8 mouse cellular contexts compared by ENCODE assay signal in genomic region chr3:88494836-88495628, GRCm38 (mm10). TPM values are rescaled to one million over a fixed set of nuclear protein-coding genes. Genes with fewer than 3 reads are reported as not detected.
DNase-seq lines count a peak whose midpoint lies in the region; ATAC-seq and TF ChIP-seq lines count a peak whose summit lies in the region.
"Had no signal": no experiment of that assay in that cellular context is flagged by ENCODE, and none has a peak within 500 bp of the region (broad histone marks: within the 10 kb centered on the region; RNA-seq: fewer than 3 reads in every experiment).

No protein-coding gene starts in this region.

- WGBS in macrophage (ENCODE audit: missing documents): 56% methylated on average over 9 of the region's 9 CpGs

- TF ChIP-seq POLR2A in bone marrow macrophage, adult 2 months (IDR thresholded peaks at IDR 0.05; ENCODE audit: borderline replicate concordance, low read depth, low read length): no peak

- ATAC-seq in activated CD4-positive, CD25-positive, alpha-beta regulatory T cell, adult 4 months: no peak

- H3K36me3 ChIP-seq in macrophage (ENCODE audit: inconsistent target): no peaks in the 10 kb centered on the region

- H3K27ac ChIP-seq in bone marrow macrophage, adult 2 months (ENCODE audit: insufficient read depth, low read depth, low read length): peak overlapping the region; percentile 92
- peak overlapping the region; percentile 87 for H3K27ac ChIP-seq in macrophage

- H3K4me1 ChIP-seq in bone marrow macrophage, adult 2 months (ENCODE audit: control insufficient read depth, insufficient read depth, low read length): peaks cover 51% of the 10 kb centered on the region

- TF ChIP-seq CTCF in bone marrow macrophage, adult 2 months (IDR thresholded peaks at IDR 0.05; ENCODE audit: low read depth, low read length): no peak

- peaks cover 90% of the 10 kb centered on the region for H3K79me2 ChIP-seq in macrophage (ENCODE audit: inconsistent target)

- DNase-seq in right cerebral cortex, postnatal 10 days (ENCODE audit: low spot score in 2 of 2): peak; percentile 67 to 80
- no peak for DNase-seq in right cerebral cortex, postnatal 25 days
- peak; percentile 67 for DNase-seq in heart, adult 8-10 months (ENCODE audit: low spot score)
- peak; percentile 47 to 59 for DNase-seq in kidney, postnatal 36 days

- peak overlapping the region; percentile 12 for H3K4me3 ChIP-seq in bone marrow macrophage, adult 2 months (ENCODE audit: insufficient read depth, low read length)
- H3K4me3 ChIP-seq in macrophage (ENCODE audit: inconsistent target): no peak overlapping the region

RNA-seq across cellular contexts. Expression of gene Lmna, which starts 14.7 kb away (rescaled TPM):
- 124 and 126 TPM in 2 replicates for polyA plus RNA-seq in bone marrow macrophage, adult 2 months (2012; ENCODE audit: insufficient read depth, insufficient read length, missing spikeins)
- 100 to 1,000 TPM; 112 to 127 (median 118) TPM for total RNA-seq in heart, adult 8-10 months (2022)
- 100 to 1,000 TPM in 8 of 26 experiments, 10 to 100 TPM in 18; 18.3 to 483 (median 71.9) TPM for total RNA-seq in macrophage (2018; cell fraction: chromatin; rRNA removed)
- total RNA-seq in macrophage (2018; cell fraction: cytosol; rRNA removed): 100 to 1,000 TPM in 13 of 26 experiments, 10 to 100 TPM in 13; 61.7 to 262 (median 112) TPM
- 100 to 1,000 TPM in 11 of 26 experiments, 10 to 100 TPM in 15; 40.2 to 222 (median 79.2) TPM for total RNA-seq in macrophage (2018; cell fraction: nucleus; rRNA removed)
- polyA plus RNA-seq in macrophage (2018): 96.7 to 217 TPM (median 105 TPM) in 3 replicates
- polyA plus RNA-seq in activated CD4-positive, CD25-positive, alpha-beta regulatory T cell, adult 4 months (2017; shearing (Covaris generic)): 1 to 10 TPM; 4.6 to 6.4 TPM

RNA-seq across cellular contexts. Expression of gene Sema4a, which starts 34.0 kb away (rescaled TPM):
- 178 and 180 TPM in 2 replicates for polyA plus RNA-seq in bone marrow macrophage, adult 2 months (2012; ENCODE audit: insufficient read depth, insufficient read length, missing spikeins)
- total RNA-seq in heart, adult 8-10 months (2022): 1 to 10 TPM; 2.6 to 4.7 (median 3.8) TPM
- total RNA-seq in macrophage (2018; cell fraction: chromatin; rRNA removed): 100 to 1,000 TPM in 6 of 26 experiments, 10 to 100 TPM in 20; 12.4 to 193 (median 60.3) TPM
- 10 to 100 TPM in 19 of 26 experiments, 1 to 10 TPM in 7; 8.5 to 33.5 (median 15.5) TPM for total RNA-seq in macrophage (2018; cell fraction: cytosol; rRNA removed)
- 100 to 1,000 TPM in 3 of 26 experiments, 10 to 100 TPM in 23; 24.0 to 139 (median 65.3) TPM for total RNA-seq in macrophage (2018; cell fraction: nucleus; rRNA removed)
- polyA plus RNA-seq in macrophage (2018): 7.3 to 33.5 TPM (median 7.7 TPM) in 3 replicates
- 10 to 100 TPM; 31.5 to 44.8 TPM for polyA plus RNA-seq in activated CD4-positive, CD25-positive, alpha-beta regulatory T cell, adult 4 months (2017; shearing (Covaris generic))

RNA-seq across cellular contexts. Expression of gene Mex3a, which starts 37.2 kb away (rescaled TPM):
- polyA plus RNA-seq in bone marrow macrophage, adult 2 months (2012; ENCODE audit: insufficient read depth, insufficient read length, missing spikeins): 0.13 and 0.16 TPM in 2 replicates
- total RNA-seq in heart, adult 8-10 months (2022): under 1 TPM; 0.28 to 0.44 (median 0.33) TPM
- total RNA-seq in macrophage (2018; cell fraction: chromatin; rRNA removed): 1 to 10 TPM in 2 of 26 experiments, under 1 TPM in 17, not detected in 7; 0.11 to 1.7 (median 0.21) TPM
- under 1 TPM in 25 of 26 experiments, not detected in 1; 0.03 to 0.33 (median 0.06) TPM for total RNA-seq in macrophage (2018; cell fraction: cytosol; rRNA removed)
- total RNA-seq in macrophage (2018; cell fraction: nucleus; rRNA removed): 1 to 10 TPM in 2 of 26 experiments, under 1 TPM in 10, not detected in 14; 0.05 to 2.3 (median 0.19) TPM
- polyA plus RNA-seq in macrophage (2018): 0.08 to 0.10 TPM (median 0.10 TPM) in 3 replicates
- under 1 TPM; 0.10 to 0.81 TPM for polyA plus RNA-seq in activated CD4-positive, CD25-positive, alpha-beta regulatory T cell, adult 4 months (2017; shearing (Covaris generic))

RNA-seq across cellular contexts. Expression of gene Rab25, which starts 53.1 kb away (rescaled TPM):
- polyA plus RNA-seq in bone marrow macrophage, adult 2 months (2012; ENCODE audit: insufficient read depth, insufficient read length, missing spikeins): not detected in 2 replicates
- not detected for total RNA-seq in heart, adult 8-10 months (2022)
- total RNA-seq in macrophage (2018; cell fraction: chromatin; rRNA removed): 1 to 10 TPM in 8 of 26 experiments, not detected in 18; 1.2 to 4.1 (median 2.6) TPM
- not detected for total RNA-seq in macrophage (2018; cell fraction: cytosol; rRNA removed)
- 1 to 10 TPM in 2 of 26 experiments, under 1 TPM in 2, not detected in 22; 0.72 to 2.6 (median 0.99) TPM for total RNA-seq in macrophage (2018; cell fraction: nucleus; rRNA removed)
- not detected in 3 replicates for polyA plus RNA-seq in macrophage (2018)
- not detected for polyA plus RNA-seq in activated CD4-positive, CD25-positive, alpha-beta regulatory T cell, adult 4 months (2017; shearing (Covaris generic))
- total RNA-seq: gastrocnemius, adult 8-10 months had no signal

RNA-seq across cellular contexts. Expression of gene Lamtor2, which starts 57.8 kb away (rescaled TPM):
- polyA plus RNA-seq in bone marrow macrophage, adult 2 months (2012; ENCODE audit: insufficient read depth, insufficient read length, missing spikeins): 149 and 154 TPM in 2 replicates
- total RNA-seq in heart, adult 8-10 months (2022): 100 to 1,000 TPM; 104 to 116 (median 107) TPM
- total RNA-seq in macrophage (2018; cell fraction: chromatin; rRNA removed): 10 to 100 TPM in 7 of 26 experiments, 1 to 10 TPM in 16, not detected in 3; 1.9 to 25.1 (median 4.5) TPM
- total RNA-seq in macrophage (2018; cell fraction: cytosol; rRNA removed): 100 to 1,000 TPM in 22 of 26 experiments, 10 to 100 TPM in 4; 84.4 to 168 (median 109) TPM
- 10 to 100 TPM in 24 of 26 experiments, 1 to 10 TPM in 2; 7.2 to 35.9 (median 19.1) TPM for total RNA-seq in macrophage (2018; cell fraction: nucleus; rRNA removed)
- 164 to 206 TPM (median 186 TPM) in 3 replicates for polyA plus RNA-seq in macrophage (2018)
- polyA plus RNA-seq in activated CD4-positive, CD25-positive, alpha-beta regulatory T cell, adult 4 months (2017; shearing (Covaris generic)): 100 to 1,000 TPM; 132 to 197 TPM

Comparison
In these comparisons a context has a peak if more than half of its experiments do, and no peak if none do; other contexts are left out.
1. RNA of gene Lmna, which starts 14.7 kb away (polyA plus RNA-seq): 124 to 126 TPM in bone marrow macrophage, adult 2 months and 96.7 to 217 TPM in macrophage; 4.6 to 6.4 TPM in activated CD4-positive, CD25-positive, alpha-beta regulatory T cell, adult 4 months; every median in the first group is over 10 times any median in the second.